Mouse (Mus musculus) large intestine, adult 2 months (tissue): ENCODE measurements around the gene Kif6. TPM values are rescaled to one million over a fixed set of nuclear protein-coding genes. Genes with fewer than 3 reads are reported as not detected.

ENCODE experiments used
- DNase-seq: peaks from one replicate; pipeline ENCODE4 v3.0.0-alpha.2; 2012; ENCODE audit warnings: low read depth, low spot score
- WGBS: fragments of 180-500 bp; shearing (Covaris S2); methylation state at CpG from one replicate; pipeline ENCODE4 v1.1.7; 2018; 5-methylcytosine and 5-hydroxymethylcytosine counted together
- polyA plus RNA-seq: library from polyadenylated mRNA; depleted of rRNA; stranded (reverse); fragments of >200 nt; gene quantifications from 2 replicates; pipeline ENCODE4 v1.2.3, GENCODE M21; 2012

Kif6 gene
- polyA plus RNA-seq, 1 experiment: 0.10 TPM

DNA sequence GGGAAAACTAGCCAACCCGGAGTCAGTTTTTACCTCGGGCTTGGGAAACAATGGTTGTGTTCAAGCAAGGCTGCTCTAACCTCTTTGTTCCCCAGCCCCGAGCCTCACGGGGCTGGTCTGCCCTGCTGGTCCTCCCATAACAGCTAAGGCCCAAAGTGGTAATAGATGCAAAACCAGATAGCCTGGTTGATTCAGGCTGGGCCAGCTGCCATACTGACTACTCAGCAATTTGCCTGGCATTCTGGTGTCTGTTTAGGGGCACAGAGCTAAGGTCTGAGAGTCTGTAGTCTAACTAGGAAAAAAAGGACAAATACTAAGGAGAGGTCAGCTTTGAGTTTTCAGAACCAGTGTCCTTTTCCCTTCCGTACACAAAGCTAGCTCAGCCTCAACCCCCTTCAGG is 259.8 kb downstream of the Kif6 start:
- 77% methylated on average over 5 of the region's 5 CpGs for WGBS
- no peak for DNase-seq

- no peak for DNase-seq
- 61% methylated on average over 6 of the region's 6 CpGs for WGBS
Observed at GRCm38 (mm10) chr17:49875401-49875800, 260.5 kb downstream of the Kif6 start.

- DNase-seq: no peak
Observed at GRCm38 (mm10) chr17:49875939-49876651, 261.2 kb downstream of the Kif6 start.

GRCm38 (mm10) chr17:49880919-49881744 is 266.2 kb downstream of the Kif6 start:
- DNase-seq: no peak
- WGBS: 74% methylated on average over 5 of the region's 5 CpGs

More at GRCm38 (mm10) chr17:49875939-49876651, 261.2 kb downstream of the Kif6 start:
- WGBS: 59% methylated on average over 15 of the region's 15 CpGs

DNA sequence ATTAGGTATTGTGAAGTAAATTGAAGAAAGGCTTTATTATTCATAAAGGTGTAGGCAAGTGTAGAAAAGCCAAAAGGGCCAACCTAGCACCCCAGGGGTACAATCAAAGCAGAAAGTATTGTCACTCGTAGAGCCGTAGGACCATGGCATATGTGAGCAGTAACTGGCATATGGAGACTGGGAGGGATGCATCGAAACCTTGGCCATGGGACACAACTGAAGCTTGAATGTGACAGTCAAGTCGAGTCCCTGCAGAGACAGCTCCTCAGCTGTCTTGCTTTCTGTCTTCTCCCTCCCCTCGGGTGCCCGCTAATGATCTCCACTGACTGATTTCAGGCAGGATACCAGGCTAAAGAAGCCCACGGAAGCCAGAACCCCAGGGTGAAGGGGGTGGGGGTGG is 266.9 kb downstream of the Kif6 start:
- WGBS: 85% methylated on average over 7 of the region's 7 CpGs
- no peak for DNase-seq

DNA sequence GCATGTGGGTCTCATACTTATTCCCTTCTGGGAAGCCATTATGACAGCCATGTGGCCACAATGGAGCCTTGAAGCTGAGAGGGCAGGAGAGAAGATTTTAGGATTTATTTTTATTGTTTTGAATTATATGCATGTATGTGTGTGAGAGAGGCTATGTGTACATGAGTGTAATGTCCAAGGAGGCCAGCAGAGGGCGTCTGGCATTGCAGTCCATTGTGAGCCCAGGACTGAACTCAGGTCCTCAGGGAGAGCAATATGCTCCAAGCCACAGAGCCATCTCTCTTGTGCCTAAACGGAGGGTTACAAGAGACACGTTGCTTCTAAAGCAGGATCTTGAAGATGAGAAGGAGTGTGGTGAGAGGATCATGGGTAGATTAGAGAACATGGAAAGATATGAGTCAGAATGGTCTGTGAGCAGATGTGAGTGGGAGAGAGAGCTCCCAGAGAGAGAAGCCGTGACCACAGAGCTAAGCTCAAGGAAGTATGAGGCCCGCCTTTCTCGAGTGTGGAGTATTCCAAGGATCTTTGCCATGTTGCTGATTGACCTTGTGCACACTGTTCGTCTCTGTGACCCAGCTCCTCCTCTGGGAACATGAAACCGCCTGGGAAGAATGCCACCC is 268.3 kb downstream of the Kif6 start:
- no peak for DNase-seq
- 80% methylated on average over 8 of the region's 8 CpGs for WGBS

GRCm38 (mm10) chr17:49885035-49885434 is 270.1 kb downstream of the Kif6 start:
- DNase-seq: no peak
- 86% methylated on average over 11 of the region's 11 CpGs for WGBS

GRCm38 (mm10) chr17:49889629-49890028 is 274.7 kb downstream of the Kif6 start:
- no peak for DNase-seq
- 44% methylated on average over 7 of the region's 7 CpGs for WGBS

- WGBS: 85% methylated on average over 16 of the region's 16 CpGs
Observed at GRCm38 (mm10) chr17:49890861-49891260, 275.9 kb downstream of the Kif6 start.

GRCm38 (mm10) chr17:49892390-49892789 is 277.5 kb downstream of the Kif6 start:
- DNase-seq: no peak
- 84% methylated on average over 6 of the region's 6 CpGs for WGBS

More at GRCm38 (mm10) chr17:49890861-49891260, 275.9 kb downstream of the Kif6 start:
- DNase-seq: no peak

DNA sequence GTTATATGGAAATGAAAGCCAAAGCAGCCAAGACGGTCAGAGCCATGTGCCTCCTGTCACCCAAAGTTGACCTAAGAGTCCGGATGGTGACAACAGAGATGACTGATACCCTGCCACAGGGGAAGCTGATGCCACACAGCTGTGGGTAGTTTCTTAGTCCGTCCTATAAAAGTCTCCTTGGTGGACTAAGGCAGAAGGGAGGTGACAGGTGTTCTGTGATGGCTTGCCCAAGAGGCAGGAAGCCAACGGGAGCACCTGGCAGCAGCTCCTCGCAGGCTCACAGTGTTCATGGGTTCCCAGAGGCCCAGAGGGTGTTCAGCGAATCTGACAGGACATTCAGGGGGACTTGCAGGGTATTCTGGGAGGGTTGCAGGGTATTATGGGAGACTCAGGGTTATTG is 279.5 kb downstream of the Kif6 start:
- no peak for DNase-seq
- 79% methylated on average over 6 of the region's 6 CpGs for WGBS

GRCm38 (mm10) chr17:49898849-49899331 is 284.0 kb downstream of the Kif6 start:
- peak; percentile 18 for DNase-seq
- 18% methylated on average over 7 of the region's 7 CpGs for WGBS

DNA sequence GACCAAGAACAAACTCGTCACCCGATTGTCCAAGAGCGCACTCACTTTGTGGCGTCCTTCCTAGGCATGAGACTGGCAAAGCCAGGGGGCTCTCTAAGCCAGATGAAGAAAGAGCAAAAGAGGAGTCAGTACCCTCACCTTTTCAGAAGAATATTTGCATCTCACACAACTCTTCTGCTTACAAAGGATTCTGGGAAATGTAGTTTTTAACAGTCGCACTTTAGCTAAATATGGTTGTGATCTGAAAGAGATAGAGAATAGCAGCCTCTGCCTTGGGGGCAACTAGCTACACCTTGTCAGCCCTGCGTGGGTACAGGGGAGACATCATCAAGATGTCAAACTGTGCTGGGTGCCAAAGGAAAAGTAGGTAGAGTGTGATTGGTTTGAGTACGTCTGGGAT is 287.7 kb downstream of the Kif6 start:
- no peak for DNase-seq
- 86% methylated on average over 7 of the region's 7 CpGs for whole genome bisulfite sequencing

GRCm38 (mm10) chr17:49923429-49923828 is 308.5 kb downstream of the Kif6 start:
- WGBS: 61% methylated on average over 4 of the region's 4 CpGs
- DNase-seq: no peak

DNA sequence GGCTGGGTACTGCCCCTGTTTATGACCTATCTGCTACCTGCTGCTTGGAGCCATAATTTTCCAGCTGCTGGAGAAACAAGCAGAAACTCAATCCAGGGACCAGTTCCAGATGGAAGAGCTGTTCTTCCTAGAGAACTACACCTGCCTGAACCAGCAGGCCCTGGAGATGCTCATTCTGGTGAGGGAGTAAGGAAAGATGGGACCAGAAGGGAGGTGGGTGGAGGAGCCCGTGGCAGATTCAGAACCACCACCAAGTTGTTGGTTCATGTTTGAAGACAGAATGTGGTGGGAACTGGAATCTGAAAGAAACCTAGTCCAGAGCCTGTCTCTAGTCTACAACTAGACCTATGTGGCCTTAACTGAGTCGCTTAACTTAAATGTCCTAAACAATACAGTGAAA is 312.7 kb downstream of the Kif6 start:
- 75% methylated on average over 2 of the region's 2 CpGs for WGBS
- DNase-seq: no peak

DNA sequence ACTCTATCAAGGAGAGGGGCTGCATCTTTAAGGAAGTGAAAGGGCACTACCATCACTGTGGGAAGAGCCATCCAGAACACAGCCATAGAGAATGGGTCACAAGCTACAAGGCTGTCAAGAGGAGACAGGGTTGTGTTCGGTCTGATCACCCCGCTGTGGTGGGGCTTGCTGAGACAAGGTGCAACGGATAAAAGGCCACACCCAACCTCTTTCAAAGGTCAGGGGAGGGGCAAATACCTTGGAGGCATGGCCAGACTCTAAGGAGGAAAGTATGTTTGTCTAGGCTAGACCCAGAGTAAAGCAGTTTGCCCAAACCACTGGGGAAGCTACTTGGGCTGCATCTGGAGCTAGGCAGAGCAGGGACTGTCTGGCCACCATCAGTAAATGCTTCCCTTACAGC is 318.9 kb downstream of the Kif6 start:
- whole genome bisulfite sequencing: 38% methylated on average over 3 of the region's 3 CpGs
- DNase-seq: no peak

DNA sequence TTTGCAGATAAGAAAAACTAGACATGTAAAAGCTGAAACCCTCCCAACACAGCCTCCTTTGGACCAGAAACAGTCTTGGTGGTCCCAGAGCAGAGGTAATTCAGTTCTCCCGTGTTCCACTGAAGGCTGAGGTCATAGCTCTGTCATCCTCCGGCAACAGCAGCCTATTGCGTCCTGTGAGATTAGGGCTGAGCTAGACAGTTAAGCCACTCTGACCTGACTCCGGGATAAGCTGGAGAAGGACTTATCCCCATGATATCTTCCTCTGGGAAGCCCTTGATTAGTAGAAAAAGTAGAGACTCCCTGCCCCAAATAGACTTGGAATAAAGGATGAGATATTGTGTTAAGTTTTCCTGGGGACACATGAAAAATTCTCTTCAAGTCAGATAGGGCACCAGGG is 319.6 kb downstream of the Kif6 start:
- no peak for DNase-seq
- WGBS: 50% methylated on average over 4 of the region's 4 CpGs

GRCm38 (mm10) chr17:49935602-49936205 is 320.8 kb downstream of the Kif6 start:
- DNase-seq: peak; percentile 4
- 5% methylated on average over 4 of the region's 4 CpGs for WGBS

DNA sequence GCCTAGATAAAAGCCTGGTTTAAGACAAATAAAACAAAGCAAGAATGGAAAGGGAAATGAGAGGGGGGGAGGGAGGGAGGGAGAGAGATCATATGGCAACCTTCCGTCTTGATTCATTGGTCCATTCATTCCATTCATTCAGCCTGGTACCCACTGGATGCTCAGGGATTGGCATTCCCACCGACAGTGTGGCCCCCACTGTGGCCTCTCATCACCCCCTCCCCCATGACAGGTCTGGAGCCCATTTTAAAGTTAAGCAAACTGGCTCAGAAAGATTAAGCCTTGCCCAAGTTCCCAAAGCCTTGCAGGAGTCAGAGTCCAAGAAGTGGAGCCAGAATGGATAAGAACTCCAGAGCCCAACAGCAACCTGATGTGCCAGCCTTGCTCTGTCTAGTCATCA is 321.3 kb downstream of the Kif6 start:
- WGBS: 45% methylated on average over 2 of the region's 2 CpGs
- no peak for DNase-seq

- WGBS: 73% methylated on average over 7 of the region's 7 CpGs
- DNase-seq: no peak
Observed at GRCm38 (mm10) chr17:49939146-49939545, 324.2 kb downstream of the Kif6 start.
